Mouse (Mus musculus): ENCODE results near the gene Cry2.
"Not testable (repeated sequence)": the region's sequence is repeated elsewhere in the genome, so short reads cannot be mapped to it uniquely, and the experiment has no call there.

Gene Cry2

DNA sequence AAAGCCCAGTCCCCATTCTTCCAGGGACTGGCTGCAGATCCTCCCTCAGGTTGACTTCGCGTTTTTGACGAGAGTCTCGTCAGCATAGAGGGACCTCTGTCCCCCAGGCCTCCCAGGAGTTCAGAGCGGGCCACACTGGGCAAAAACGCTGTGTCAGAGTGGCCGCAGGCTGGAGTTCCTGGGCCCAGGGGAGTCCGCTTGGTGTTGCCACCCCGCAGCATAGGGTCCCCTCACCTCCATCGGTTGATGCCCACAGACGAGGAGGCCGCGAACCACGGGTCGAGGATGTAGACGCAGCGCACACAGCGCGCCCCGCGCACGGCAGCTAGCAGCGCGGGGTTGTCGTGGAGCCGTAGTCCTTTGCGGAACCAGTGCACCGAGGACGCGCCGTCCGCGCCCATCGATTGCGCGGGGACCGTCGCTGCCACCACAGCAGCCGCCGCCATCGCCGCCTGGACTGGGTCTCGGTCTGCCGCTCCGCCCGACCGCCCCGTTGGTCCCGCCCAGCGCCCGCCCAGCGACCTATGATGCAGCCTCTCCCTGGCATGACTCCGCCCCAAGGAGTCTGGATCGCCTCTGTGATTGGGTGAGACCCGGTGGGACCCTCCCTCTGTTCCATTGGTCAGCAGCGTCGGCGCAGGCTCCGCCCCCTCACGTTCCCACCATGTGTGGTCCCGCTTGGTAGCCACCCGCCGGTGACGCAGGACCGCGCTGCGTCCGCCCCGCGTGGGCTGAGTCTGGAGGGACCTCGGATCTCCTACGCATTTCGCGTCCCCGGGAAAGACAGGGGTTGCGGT lies at the start of gene Cry2:
TSS of gene Cry2 (minus strand) at position 466 of the 797 bp plus-strand sequence.
- DNase-seq (ENCODE audit: low read depth, low spot score), result peak; percentile 97

- DNase-seq (ENCODE audit: low read depth, low spot score), result no peak
These were observed 49.7 kb upstream of the Cry2 start for GRCm38 (mm10) chr2:92483505-92483904.

GRCm38 (mm10) chr2:92482551-92482950 lies 48.7 kb upstream of the Cry2 start:
- DNase-seq (ENCODE audit: low read depth, low spot score), result no peak

GRCm38 (mm10) chr2:92478313-92478688 lies 44.5 kb upstream of the Cry2 start:
- DNase-seq (ENCODE audit: low read depth, low spot score), result no peak

- no peak for DNase-seq (ENCODE audit: low read depth, low spot score)
These were observed 43.9 kb upstream of the Cry2 start for GRCm38 (mm10) chr2:92477672-92478312.

DNA sequence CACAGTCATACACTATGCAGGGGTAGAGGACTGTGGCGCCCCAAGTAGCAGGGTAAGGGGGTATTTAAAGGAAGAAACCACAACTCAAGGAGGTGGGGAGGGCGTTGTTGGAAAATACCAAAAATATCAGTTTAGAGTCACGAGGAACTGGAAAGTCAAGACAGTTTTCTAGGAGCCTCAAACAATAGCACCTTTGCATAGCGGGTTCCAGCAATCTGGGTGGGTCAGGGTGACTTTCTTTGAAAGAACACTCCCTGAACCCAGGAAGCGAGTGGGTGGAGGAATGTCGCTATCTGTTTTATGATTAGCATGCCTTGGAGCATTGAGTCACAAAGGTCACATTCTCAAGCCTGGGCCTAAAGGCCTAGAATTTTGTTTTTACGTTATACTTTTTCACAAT lies 42.7 kb upstream of the Cry2 start:
- DNase-seq (ENCODE audit: low read depth, low spot score), result not testable (repeated sequence)

- DNase-seq (ENCODE audit: low read depth, low spot score), result no peak
These were observed 41.9 kb upstream of the Cry2 start for GRCm38 (mm10) chr2:92475711-92476110.

DNA sequence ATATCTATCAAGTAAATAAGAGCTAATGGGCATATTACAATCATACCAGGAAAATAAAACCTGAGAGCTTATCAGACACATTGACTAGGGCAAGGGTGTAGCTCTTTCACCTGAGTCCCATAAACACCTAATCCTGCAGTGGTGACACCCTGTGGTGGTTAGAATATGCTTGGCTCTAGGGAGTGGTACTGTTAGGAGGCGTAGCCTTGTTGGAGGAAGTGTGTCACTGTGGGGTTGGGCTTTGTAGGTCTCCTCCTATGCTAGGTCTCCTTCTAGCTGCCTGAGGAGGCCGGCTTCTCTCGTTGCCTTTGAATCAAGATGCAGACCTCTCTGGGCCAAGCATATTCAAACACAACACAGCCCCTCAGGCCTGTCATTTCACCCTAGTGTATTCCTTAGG lies 41.1 kb upstream of the Cry2 start:
- no peak for DNase-seq (ENCODE audit: low read depth, low spot score)

GRCm38 (mm10) chr2:92471886-92472670 lies 38.2 kb upstream of the Cry2 start:
- DNase-seq (ENCODE audit: low read depth, low spot score), result no peak

- peak; percentile 44 for DNase-seq (ENCODE audit: low read depth, low spot score)
These were observed 30.8 kb upstream of the Cry2 start for GRCm38 (mm10) chr2:92464690-92465089.

- DNase-seq (ENCODE audit: low read depth, low spot score), result no peak
These were observed 27.4 kb upstream of the Cry2 start for GRCm38 (mm10) chr2:92461215-92461614.

DNA sequence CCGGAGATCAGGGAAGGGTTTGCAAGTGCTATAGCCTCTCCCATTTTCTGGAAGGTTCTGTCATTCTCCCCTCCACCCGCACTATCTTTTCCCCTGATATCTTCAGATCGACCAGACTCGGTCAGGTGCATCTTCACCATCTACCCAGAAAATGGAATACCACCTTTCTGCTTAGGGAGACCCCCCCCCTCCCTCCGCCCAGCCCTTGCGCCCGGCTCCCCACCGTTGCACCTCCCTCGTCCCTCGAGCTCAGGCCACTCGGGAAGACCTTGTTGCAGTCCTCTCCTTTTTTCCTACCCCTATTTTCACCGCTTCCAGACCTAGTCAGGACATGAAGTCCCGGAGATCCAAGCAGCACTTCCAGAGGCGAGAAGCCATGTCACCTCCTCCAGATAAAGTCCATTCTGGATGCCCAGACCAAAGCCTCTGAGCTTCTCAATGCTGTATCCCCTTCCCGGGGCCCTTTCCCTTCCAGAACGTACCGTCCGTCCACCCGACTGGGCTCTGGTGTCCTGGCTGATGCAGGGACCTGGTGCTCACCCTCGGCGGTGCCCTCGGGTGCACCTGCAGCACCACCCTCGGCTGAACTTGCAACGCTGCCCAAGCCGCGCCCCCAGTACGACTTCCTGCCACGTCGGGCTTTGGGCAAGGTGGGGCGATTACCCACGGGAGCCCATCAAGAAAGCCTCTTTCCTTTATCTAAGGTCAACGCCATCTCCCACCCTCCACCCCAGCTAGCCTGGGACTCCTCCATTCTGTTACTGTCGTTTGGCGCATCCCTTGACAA lies 26.3 kb upstream of the Cry2 start, which contains the start of gene Slc35c1:
TSS of gene Slc35c1 (minus strand) at position 618 of the 787 bp plus-strand sequence.
- DNase-seq (ENCODE audit: low read depth, low spot score), result peak; percentile 71

GRCm38 (mm10) chr2:92459141-92459920 lies 25.5 kb upstream of the Cry2 start:
- DNase-seq (ENCODE audit: low read depth, low spot score), result peak; percentile 91

GRCm38 (mm10) chr2:92458481-92458880 lies 24.6 kb upstream of the Cry2 start:
- peak; percentile 54 for DNase-seq (ENCODE audit: low read depth, low spot score)

DNA sequence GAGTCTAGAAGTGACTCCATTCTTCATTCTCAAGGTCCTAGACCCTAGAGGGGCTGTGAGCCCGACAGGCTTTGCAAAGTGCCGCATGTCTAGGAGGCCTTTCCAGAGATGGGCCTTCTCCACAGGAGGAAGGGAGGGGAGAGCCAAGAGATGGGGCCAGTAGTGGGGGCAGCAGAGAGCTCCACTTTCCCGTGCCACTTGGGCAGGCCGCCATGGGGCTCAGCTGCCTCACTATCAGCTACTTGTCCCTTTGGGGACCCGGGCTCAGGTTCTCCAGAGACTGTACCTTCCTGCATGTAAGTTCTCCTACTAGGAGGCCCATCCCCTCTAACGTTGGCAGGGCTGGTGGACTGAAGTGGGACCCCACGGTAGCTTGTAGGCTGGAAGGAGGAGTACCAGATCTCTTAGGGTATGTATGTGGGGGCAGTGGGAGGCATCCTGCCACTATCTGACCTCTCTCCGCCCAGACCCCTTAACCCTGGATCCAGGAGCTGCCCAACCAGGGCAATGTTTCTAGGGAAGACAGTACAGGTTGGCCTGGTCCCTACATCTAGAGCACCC lies 23.2 kb upstream of the Cry2 start:
- DNase-seq (ENCODE audit: low read depth, low spot score), result no peak

- peak; percentile 32 for DNase-seq (ENCODE audit: low read depth, low spot score)
These were observed 21.9 kb upstream of the Cry2 start for GRCm38 (mm10) chr2:92455704-92456103.

DNA sequence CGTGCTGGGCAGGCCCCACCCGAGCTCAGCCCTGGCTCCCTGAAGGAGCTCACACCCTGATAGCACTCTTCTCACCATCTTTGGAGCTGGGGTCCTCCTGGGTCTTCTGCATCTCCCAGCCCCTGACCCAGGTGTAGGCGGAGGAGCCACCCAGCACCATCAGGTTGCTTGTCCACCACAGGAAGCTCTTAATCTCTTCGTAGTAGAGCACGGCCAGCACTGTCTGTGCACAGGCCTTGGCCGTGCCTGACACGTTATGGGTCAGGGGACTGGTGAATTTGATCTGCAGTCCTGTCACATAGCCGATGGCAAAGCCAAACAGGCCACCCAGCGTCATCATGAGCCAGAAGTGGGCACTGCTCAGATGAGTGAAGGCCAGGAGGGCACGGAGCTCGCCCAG lies 20.3 kb upstream of the Cry2 start:
- DNase-seq (ENCODE audit: low read depth, low spot score), result no peak

DNA sequence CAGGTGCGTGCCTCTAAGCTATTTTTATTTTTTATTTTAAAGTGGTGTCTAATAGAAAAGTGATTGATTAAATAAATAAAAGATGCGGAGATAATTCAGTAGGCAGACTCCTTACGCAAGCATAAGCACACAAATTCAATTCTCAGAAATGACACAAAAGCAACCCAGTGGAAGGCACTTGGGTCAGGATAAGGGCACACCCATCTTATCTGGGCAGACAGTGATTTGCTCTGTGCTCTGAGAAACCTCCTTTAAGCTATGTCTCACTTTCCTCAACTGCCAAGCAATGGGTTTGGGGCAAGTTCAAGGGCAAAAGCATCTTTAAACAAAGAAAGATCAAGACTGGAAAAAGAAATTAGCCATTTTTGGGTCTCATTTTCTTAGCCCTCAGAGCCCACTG lies 17.3 kb upstream of the Cry2 start:
- DNase-seq (ENCODE audit: low read depth, low spot score), result no peak

- DNase-seq (ENCODE audit: low read depth, low spot score), result no peak
These were observed 13.4 kb upstream of the Cry2 start for GRCm38 (mm10) chr2:92447121-92447740.

DNA sequence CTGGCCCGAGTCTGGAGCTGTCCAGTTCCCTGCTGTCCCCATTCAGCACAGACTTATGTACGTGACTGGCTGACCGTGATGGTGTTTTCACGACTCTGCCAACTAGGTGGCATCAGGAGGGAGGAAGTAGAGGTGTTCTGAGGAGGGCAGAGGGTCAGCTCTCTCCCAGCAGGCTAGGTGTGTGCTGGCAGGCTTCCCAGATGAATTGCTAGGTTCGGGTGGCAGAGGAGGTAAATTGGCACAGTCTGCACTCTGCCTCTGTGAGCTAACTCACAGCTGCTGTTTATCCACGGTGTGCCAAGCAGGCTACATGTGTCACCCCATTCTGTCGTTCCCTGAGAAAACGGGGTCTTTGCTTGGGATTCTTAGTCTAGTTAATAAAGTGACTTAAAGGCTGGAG lies 12.8 kb upstream of the Cry2 start:
- DNase-seq (ENCODE audit: low read depth, low spot score), result no peak

Data from CD4-positive helper T cell, adult 2 months (primary cell).